Mouse (Mus musculus) heart, adult 10 weeks (tissue): ENCODE results near the gene Tpm4. TPM values are rescaled to one million over a fixed set of nuclear protein-coding genes. Genes with fewer than 3 reads are reported as not detected.

Experiments used
- polyA plus RNA-seq: library from polyadenylated mRNA; stranded (reverse); fragments of 350-450 nt; fragmentation: Illumina TruSeq; extraction: RNeasy Lipid Tissue Mini Kit (QIAGEN cat#74804); gene quantifications from one replicate; pipeline ENCODE4 v1.2.3, GENCODE M21; 2014; ENCODE audit warnings: low read depth, low replicate concordance

Gene Tpm4
- 104 TPM for polyA plus RNA-seq

DNA sequence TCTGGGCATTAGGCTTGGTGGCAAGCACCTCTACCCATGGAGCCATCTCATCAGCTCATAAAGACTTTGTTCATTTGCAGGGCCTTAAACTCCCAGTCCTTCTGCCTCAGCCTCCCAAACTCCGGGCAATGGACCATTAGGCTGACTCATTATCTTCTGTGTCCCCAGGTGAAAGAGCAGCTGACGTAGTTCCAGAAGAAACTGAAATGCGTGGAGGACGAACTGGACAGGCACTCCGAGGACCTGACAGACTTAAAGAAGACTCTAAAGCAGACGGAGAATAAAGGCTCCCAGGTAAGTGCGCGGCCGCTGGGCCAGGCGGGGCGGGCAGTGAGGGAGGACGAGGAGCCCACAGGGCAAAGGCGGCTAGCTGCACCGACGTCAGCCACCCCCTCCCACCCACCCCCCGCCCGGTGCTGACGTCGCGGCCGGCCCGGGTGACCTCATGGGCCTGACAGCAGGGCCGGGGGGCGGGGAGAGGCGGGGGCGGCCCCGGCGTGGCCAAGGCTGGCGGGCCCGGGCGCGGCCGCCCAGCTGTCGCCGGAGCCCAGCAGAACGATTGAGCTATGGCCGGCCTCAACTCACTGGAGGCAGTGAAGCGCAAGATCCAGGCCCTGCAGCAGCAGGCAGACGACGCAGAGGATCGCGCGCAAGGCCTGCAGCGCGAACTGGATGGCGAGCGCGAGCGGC lies at the start of gene Tpm4:
Tpm4 (plus strand) TSS at position 220 of the 690 bp plus-strand sequence.

GRCm38 (mm10) chr8:72106740-72107139 lies 28.0 kb upstream of the Tpm4 start, which contains the start of gene Olfr374:
Olfr374 (plus strand) TSS chr8:72107040.

DNA sequence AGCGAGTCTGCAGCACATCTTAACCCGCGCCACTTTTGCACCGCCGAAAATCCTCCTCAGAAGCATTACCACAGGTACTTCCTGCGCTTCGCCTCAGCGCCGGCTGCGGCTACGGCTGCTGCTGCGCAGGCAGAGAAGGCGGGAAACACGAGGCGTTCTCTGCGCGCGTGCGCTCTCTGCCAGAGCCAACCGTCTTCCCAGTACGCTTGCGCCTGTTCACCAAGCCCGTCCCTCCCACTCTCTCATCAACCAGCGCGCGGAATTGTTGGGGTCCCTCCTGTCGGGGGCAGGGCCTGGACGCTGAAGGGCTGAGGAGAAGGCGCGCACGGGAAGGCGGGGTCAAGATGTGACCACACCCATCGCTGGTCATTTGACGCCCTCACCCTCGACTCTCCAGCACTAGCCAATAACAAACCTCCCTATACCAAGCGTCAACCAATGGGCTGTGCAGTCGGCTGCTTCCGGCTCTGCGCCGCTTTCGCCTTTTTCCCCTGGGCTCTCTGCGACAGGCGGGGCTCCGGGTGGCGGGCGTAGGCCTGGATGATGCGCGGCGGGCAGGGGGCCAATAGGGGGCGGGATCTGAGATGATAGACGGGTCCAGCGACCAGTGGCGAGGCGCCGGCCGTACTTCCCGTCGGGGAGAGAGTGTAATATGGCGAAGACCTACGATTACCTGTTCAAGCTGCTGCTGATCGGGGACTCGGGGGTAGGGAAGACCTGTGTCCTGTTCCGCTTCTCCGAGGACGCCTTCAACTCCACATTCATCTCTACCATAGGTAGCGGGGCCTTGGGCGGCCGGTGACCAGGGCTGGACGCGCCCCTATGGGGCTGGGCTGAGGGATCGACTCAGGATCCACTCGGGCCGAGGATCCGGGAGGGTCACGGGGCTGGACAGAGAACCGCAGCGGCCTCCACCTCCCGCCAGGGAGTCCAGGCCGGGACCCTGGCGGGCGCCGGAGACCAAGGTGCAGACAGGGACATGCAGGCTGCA lies 26.2 kb downstream of the Tpm4 start, which contains the start of gene Rab8a:
Rab8a (plus strand) TSS at position 494 of the 991 bp plus-strand sequence.

DNA sequence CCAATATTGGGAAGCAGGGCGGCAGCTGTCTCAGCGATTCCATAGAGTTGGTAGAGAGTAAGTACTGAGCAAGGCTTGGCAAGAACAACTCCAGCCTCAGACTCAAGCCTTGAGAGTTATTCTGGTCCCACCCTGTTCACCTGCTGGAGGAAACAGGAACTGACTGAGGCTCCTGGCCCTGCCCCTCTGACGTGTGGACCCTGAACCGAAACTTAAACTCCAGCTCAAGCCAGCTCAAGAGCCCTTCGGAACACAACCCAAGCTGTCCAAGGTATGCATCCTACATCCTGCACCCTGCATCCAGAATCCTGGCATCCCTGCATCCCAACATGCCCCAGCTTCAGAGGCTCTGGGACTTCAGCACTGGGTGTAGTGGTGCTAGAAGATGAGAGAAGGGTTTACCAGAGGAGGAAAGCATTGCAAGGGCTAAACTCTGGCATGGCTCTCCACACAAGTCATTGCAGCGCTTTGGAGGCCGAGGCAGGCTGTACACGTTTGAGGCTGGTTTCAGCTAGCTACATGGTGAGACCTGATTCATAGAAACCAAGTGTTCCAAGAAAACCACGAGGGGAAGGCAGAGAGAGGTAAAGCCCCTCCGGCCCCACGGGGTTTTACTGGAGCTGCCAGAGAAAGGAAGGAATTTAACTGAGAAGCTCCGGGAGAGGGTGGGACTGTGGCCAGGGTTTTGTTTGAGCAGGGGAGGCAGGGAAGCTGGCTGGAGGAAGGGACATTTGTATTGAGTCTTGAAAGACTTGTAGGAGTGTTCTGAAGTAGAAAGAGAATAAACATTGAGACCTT lies 54.8 kb downstream of the Tpm4 start, which contains the start of gene Hsh2d:
Hsh2d (plus strand) TSS at position 222 of the 798 bp plus-strand sequence.

Other genes with a start within 250 kb of the Tpm4 start
- 2.6 TPM for gene Zfp882, start 226.4 kb upstream of the Tpm4 start, polyA plus RNA-seq
- gene Zfp617, start 226.3 kb upstream of the Tpm4 start, polyA plus RNA-seq = 26.2 TPM
- gene Zfp961, start 183.9 kb upstream of the Tpm4 start, polyA plus RNA-seq = 8.5 TPM
- gene Cyp4f18, start 125.3 kb upstream of the Tpm4 start, polyA plus RNA-seq = 0.34 TPM
- not detected for gene Olfr372, start 93.8 kb upstream of the Tpm4 start, polyA plus RNA-seq
- not detected for gene Olfr373, start 51.8 kb upstream of the Tpm4 start, polyA plus RNA-seq
- gene Olfr374, start 27.9 kb upstream of the Tpm4 start, polyA plus RNA-seq = not detected
- gene Rab8a, start 26.2 kb downstream of the Tpm4 start, polyA plus RNA-seq = 24.8 TPM
- gene Hsh2d, start 54.7 kb downstream of the Tpm4 start, polyA plus RNA-seq = not detected
- gene Cib3, start 77.9 kb downstream of the Tpm4 start, polyA plus RNA-seq = 1.2 TPM
- not detected for gene Gm11034, start 78.7 kb downstream of the Tpm4 start, polyA plus RNA-seq
- 28.9 TPM for gene Fam32a, start 84.8 kb downstream of the Tpm4 start, polyA plus RNA-seq
- 61.0 TPM for gene Ap1m1, start 105.0 kb downstream of the Tpm4 start, polyA plus RNA-seq
- gene Gm10282, start 170.3 kb downstream of the Tpm4 start, polyA plus RNA-seq = 2.5 TPM
- gene Klf2, start 184.1 kb downstream of the Tpm4 start, polyA plus RNA-seq = 55.2 TPM